Mouse (Mus musculus) megakaryocyte, embryonic 14.5 days (primary cell): ENCODE results near the gene Cyp24a1. TPM values are rescaled to one million over a fixed set of nuclear protein-coding genes. Genes with fewer than 3 reads are reported as not detected.
A peak's percentile ranks its signal among the peaks of the same experiment; 100 is the strongest.

Source experiments
- H3K27me3 ChIP-seq: replicated peaks from 2 replicates; pipeline ENCODE3; 2012; ENCODE audit warnings: inconsistent platforms
- H3K36me3 ChIP-seq: replicated peaks from 2 replicates; pipeline ENCODE3; 2012; ENCODE audit warnings: low read length, inconsistent platforms, mixed read lengths
- H3K4me1 ChIP-seq: 2 replicates; pipeline ENCODE4 v1.6.1; 2012; ENCODE audit warnings: inconsistent platforms
- H3K4me3 ChIP-seq: replicated peaks from 2 replicates; pipeline ENCODE3; 2012; ENCODE audit warnings: moderate library complexity, mild to moderate bottlenecking, inconsistent platforms
- H3K9me3 ChIP-seq: 2 replicates; pipeline ENCODE4 v1.6.1; 2012; ENCODE audit warnings: inconsistent platforms
- FLI1 ChIP-seq: IDR thresholded peaks from 2 replicates; pipeline ENCODE4 v1.6.1; 2012; ENCODE audit warnings: low read length, inconsistent platforms, mixed read lengths
- GATA1 ChIP-seq: IDR thresholded peaks from 3 replicates; pipeline ENCODE4 v1.6.1; 2012; ENCODE audit warnings: mixed read lengths, low read length, inconsistent platforms, borderline replicate concordance
- polyA plus RNA-seq: library from polyadenylated mRNA; stranded (reverse); fragments of >175 nt; gene quantifications from 2 replicates; pipeline ENCODE4 v1.2.3, GENCODE M21; 2012; ENCODE audit warnings: low replicate concordance; ENCODE audit not compliant: insufficient read depth

Cyp24a1 gene
- polyA plus RNA-seq, 1 experiment: not detected

GRCm38 (mm10) chr2:170498011-170498410 lies 1.1 kb upstream of the Cyp24a1 start:
- peaks cover 4% of the 10 kb centered on the region; the same call in 1 of the 2 replicates for H3K4me1 ChIP-seq
- TF ChIP-seq FLI1 (no peak), GATA1 (no peak)
- no peak overlapping the region for H3K4me3 ChIP-seq
- H3K36me3 ChIP-seq: no peaks in the 10 kb centered on the region
- peaks cover 79% of the 10 kb centered on the region for H3K27me3 ChIP-seq
- no peaks in the 10 kb centered on the region for H3K9me3 ChIP-seq

- H3K27me3 ChIP-seq: peaks cover 80% of the 10 kb centered on the region
- no peaks in the 10 kb centered on the region for H3K9me3 ChIP-seq
- H3K4me3 ChIP-seq: peak within 1 kb of the TSS; percentile 42
Measured at GRCm38 (mm10) chr2:170496154-170496930, 603 bp downstream of the Cyp24a1 start, which contains the start of gene Pfdn4. Gene Pfdn4, plus strand, starts transcription at chr2:170496428.

DNA sequence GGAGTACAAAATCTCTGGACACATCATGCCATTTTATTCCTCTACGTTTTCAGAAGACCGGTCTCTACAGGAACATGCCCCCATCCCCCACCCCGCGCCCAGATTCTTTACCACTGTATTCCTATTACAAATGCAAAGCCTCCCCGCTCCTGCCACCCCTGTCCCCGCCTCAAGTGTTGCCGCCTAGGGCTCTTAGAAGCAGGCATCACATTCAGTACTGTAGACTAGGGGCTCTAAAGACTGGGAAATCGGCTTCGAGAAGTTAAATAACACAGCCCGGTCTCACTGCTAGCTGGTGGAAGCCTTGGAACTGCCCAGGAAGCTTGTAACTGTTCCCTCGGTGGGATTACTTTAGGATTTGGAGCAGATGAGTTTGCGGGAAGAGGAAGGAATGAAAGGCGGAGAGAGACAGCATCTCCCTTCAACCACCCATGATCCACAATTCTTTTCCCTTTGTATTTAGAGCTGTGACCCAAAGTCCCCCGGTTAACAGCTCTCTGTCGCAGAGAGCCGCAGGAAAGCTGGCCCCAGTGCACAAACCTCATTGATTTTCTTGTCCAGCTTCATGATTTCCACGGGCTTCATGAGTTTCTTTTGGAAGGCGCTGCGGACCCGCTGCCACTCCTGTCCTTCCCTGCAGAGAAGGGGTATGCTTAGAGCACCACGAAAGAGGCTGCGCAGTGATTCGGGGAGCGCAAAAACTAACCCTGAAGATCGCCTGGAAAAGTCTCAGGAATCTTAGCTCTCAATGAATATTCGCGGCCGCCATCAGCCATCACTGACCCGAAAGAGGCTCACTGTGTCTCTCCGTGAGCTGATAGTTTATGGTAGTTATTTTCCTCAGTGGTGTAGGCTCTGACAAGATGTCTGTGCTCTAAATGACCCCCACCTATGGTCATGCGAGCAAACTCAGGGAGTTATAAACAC lies 1.9 kb downstream of the Cyp24a1 start:
- no peak overlapping the region for H3K4me3 ChIP-seq
- H3K27me3 ChIP-seq: peaks cover 80% of the 10 kb centered on the region
- TF ChIP-seq GATA1: no peak
- TF ChIP-seq FLI1: no peak

More at GRCm38 (mm10) chr2:170496154-170496930, 603 bp downstream of the Cyp24a1 start, which contains the start of gene Pfdn4:
- Histone ChIP-seq H3K4me1 (peaks cover 4% of the 10 kb centered on the region; the same call in 1 of the 2 replicates), H3K36me3 (no peaks in the 10 kb centered on the region)
- TF ChIP-seq FLI1 (no peak), GATA1 (no peak)

DNA sequence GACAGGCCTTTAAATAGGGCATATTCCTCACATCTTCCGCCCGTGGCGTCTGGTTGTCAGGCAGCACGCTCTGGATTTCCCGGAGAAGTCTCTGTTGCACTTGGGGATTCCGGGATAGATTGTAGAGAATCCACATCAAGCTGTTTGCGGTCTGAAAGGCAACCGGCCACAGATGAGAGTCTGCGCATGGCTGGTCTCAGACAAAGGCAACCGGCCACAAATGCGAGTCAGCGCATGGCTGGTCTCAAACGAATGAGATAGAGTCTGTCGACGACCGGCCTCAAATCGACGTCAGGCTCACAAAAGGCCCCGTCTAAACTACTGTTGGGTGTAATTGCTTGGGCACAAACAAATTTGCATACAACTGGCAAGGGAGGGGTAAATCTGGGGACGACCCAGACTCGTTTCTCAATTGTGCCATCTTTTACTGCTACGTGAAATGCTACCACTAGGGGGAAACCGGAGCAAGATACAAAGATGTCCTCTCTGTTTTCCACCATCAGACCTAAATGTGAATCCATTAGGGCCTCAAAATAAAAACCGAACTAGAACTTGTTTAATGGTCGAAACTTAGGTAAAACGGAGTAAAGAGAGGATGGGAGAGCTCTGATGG lies 8.9 kb downstream of the Cyp24a1 start:
- Histone ChIP-seq H3K9me3 (no peaks in the 10 kb centered on the region), H3K36me3 (no peaks in the 10 kb centered on the region), H3K27me3 (peaks cover 59% of the 10 kb centered on the region), H3K4me3 (no peak overlapping the region), H3K4me1 (peaks cover 4% of the 10 kb centered on the region; the same call in 1 of the 2 replicates)
- TF ChIP-seq GATA1 (no peak), FLI1 (no peak)

More for the DNA sequence above, 1.9 kb downstream of the Cyp24a1 start:
- H3K9me3 ChIP-seq: no peaks in the 10 kb centered on the region
- no peaks in the 10 kb centered on the region for H3K36me3 ChIP-seq
- peaks cover 4% of the 10 kb centered on the region; the same call in 1 of the 2 replicates for H3K4me1 ChIP-seq

DNA sequence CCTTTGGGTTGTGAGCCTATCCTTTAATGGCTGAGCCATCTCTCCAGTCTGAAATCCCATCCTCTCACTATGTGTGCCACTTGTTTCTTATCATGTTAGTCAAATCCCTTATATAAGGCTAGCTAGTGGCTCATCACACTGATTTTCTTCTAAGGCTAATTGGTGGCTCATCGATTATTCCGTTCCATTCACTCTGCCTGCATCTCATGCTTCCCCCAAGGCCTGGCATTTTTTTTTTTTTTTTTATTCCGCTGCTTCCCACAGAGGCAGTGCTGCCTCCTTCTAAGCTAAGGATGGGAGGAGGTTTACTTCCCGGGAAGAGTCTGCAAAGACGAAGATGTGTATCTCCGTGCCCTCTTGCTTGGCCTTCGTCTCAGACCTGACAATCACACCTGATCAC lies 9.7 kb downstream of the Cyp24a1 start:
- Histone ChIP-seq H3K27me3 (peaks cover 57% of the 10 kb centered on the region), H3K4me3 (no peak overlapping the region), H3K36me3 (no peaks in the 10 kb centered on the region), H3K4me1 (peaks cover 4% of the 10 kb centered on the region; the same call in 1 of the 2 replicates), H3K9me3 (no peaks in the 10 kb centered on the region)
- TF ChIP-seq FLI1 (no peak), GATA1 (no peak)

DNA sequence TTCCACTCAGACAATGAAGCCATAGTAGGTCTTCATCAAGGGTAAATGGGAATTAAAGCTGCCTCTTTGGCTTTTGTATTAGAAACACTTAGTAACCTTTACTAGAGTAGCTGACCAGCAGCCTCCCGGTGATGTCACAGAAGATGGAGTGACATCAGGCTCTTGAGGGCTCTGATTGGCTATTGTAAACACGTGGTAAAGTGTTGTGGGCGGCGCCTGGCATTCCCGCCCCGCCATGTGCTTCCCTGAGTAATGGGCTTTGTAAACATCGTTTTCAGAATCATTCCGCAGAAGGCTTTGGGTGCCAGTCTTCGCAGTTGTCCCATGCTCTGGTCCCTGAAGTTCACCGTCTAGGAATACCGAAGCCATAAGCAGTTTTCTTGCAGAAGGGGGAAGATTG lies 13.0 kb downstream of the Cyp24a1 start:
- Histone ChIP-seq H3K4me3 (no peak overlapping the region), H3K36me3 (no peaks in the 10 kb centered on the region), H3K27me3 (peaks cover 53% of the 10 kb centered on the region), H3K4me1 (peaks cover 2% of the 10 kb centered on the region; the same call in 1 of the 2 replicates), H3K9me3 (0 out of 2 replicates have a peak, but pooled peaks cover 4% of the 10 kb centered on the region)
- TF ChIP-seq GATA1 (no peak), FLI1 (no peak)

DNA sequence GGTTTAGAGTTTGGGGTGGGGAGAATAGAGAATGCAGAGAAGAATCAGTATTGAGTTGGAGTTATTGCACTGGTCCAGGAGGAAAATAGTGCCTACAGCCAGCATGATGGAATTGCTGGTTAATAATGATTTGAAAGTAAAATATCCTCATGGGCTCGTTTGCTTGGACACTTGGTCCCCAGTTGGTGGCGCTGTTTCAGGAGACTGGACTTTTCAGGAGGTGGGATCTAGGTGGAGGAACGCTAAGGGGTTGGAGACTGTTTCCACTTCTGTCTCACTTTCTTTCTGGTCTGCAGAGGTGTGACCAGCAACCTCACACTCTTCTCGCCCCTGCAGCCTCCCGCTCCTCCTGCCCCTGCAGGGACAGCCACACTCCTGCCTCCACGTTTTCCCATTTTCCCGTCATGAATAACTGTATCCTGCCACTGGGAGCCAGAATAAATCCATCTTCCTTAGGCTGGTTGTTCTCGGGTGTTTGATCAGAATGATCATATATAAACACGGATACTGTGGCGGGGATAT lies 14.9 kb downstream of the Cyp24a1 start:
- Histone ChIP-seq H3K27me3 (peaks cover 43% of the 10 kb centered on the region), H3K36me3 (no peaks in the 10 kb centered on the region), H3K4me1 (no peaks in the 10 kb centered on the region), H3K9me3 (0 out of 2 replicates have a peak, but pooled peaks cover 4% of the 10 kb centered on the region), H3K4me3 (no peak overlapping the region)
- no peak for TF ChIP-seq FLI1
- TF ChIP-seq GATA1: no peak

DNA sequence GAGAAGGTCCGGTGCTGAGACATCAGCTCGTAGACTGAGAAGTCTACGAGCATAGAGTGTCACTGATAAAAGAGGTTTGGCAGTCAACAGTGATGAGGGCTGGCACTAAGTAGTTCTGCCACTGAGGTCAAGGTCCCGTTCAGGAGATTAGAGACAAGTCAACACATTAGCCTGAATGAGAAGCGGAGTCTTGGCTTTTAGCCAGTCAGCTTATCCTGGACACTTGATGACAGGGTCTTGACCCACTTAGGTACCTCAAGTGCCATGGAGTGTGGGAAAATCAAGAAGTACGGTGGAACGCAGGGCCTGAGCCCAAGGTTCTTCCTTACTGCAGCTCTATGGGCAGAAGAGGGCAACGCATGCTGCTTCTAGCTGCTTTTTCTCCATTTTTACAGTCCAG lies 20.3 kb downstream of the Cyp24a1 start:
- peaks cover 45% of the 10 kb centered on the region for H3K27me3 ChIP-seq
- no peaks in the 10 kb centered on the region for H3K36me3 ChIP-seq
- no peak overlapping the region for H3K4me3 ChIP-seq
- H3K9me3 ChIP-seq: peaks cover 25% of the 10 kb centered on the region
- TF ChIP-seq GATA1: no peak
- TF ChIP-seq FLI1: no peak
- H3K4me1 ChIP-seq: no peaks in the 10 kb centered on the region

GRCm38 (mm10) chr2:170476215-170476614 lies 20.7 kb downstream of the Cyp24a1 start:
- H3K36me3 ChIP-seq: no peaks in the 10 kb centered on the region
- H3K9me3 ChIP-seq: peaks cover 25% of the 10 kb centered on the region
- TF ChIP-seq FLI1: no peak
- TF ChIP-seq GATA1: no peak
- peaks cover 49% of the 10 kb centered on the region for H3K27me3 ChIP-seq
- no peaks in the 10 kb centered on the region for H3K4me1 ChIP-seq
- H3K4me3 ChIP-seq: no peak overlapping the region
